Mouse (Mus musculus) hindbrain, embryonic 11.5 days (tissue): ENCODE results near the gene Rprd1b. TPM values are rescaled to one million over a fixed set of nuclear protein-coding genes. Genes with fewer than 3 reads are reported as not detected.
A peak's percentile ranks its signal among the peaks of the same experiment; 100 is the strongest.
"Not testable (repeated sequence)": the region's sequence is repeated elsewhere in the genome, so short reads cannot be mapped to it uniquely, and the experiment has no call there.

ENCODE experiments used
- ATAC-seq: fragments of 200-750 bp; cut with Nextera tagmentation; 2 replicates; pipeline ENCODE4 v1.8.0; 2017; ENCODE audit warnings: mild to moderate bottlenecking, moderate TSS enrichment, moderate library complexity; ENCODE audit not compliant: low FRiP score
- DNase-seq: peaks from one replicate; pipeline ENCODE4 v3.0.0-alpha.2; 2015; ENCODE audit warnings: low spot score
- H3K27ac ChIP-seq: fragments of 300-500 bp; sonication (generic); 2 replicates; pipeline ENCODE4 v1.5.1; 2014; ENCODE audit warnings: mild to moderate bottlenecking, low read depth, low read length
- H3K27me3 ChIP-seq: fragments of 300-500 bp; sonication (generic); 2 replicates; pipeline ENCODE4 v1.6.1; 2014; ENCODE audit warnings: mild to moderate bottlenecking, low read length, moderate library complexity, mixed read lengths; ENCODE audit not compliant: control insufficient read depth, insufficient read depth
- H3K36me3 ChIP-seq: fragments of 300-500 bp; sonication (generic); 2 replicates; pipeline ENCODE4 v1.6.1; 2014; ENCODE audit warnings: mild to moderate bottlenecking, low read length, moderate library complexity, mixed read lengths; ENCODE audit not compliant: control insufficient read depth, insufficient read depth
- H3K4me1 ChIP-seq: fragments of 300-500 bp; sonication (generic); replicated peaks from 2 replicates; pipeline ENCODE4 v1.6.1; 2014; ENCODE audit warnings: low read length, mixed read lengths; ENCODE audit not compliant: control insufficient read depth, insufficient read depth
- H3K4me2 ChIP-seq: fragments of 300-500 bp; sonication (generic); replicated peaks from 2 replicates; pipeline ENCODE4 v1.6.1; 2014; ENCODE audit warnings: mild to moderate bottlenecking, low read depth, low read length
- H3K4me3 ChIP-seq: fragments of 300-500 bp; sonication (generic); 2 replicates; pipeline ENCODE4 v1.5.1; 2014; ENCODE audit warnings: low read depth, low read length
- H3K9ac ChIP-seq: fragments of 300-500 bp; sonication (generic); 2 replicates; pipeline ENCODE4 v1.6.1; 2014; ENCODE audit warnings: low read depth, low read length
- H3K9me3 ChIP-seq: fragments of 300-500 bp; sonication (generic); 2 replicates; pipeline ENCODE4 v1.6.1; 2016; ENCODE audit warnings: low read length; ENCODE audit not compliant: control insufficient read depth
- WGBS: fragments of 180-500 bp; shearing (Covaris S2); extraction: QIAGEN DNeasy Blood & Tissue Kit; methylation state at CpG from one replicate; pipeline ENCODE4 v1.1.7; 2014; 5-methylcytosine and 5-hydroxymethylcytosine counted together
- polyA plus RNA-seq: library from polyadenylated mRNA; unstranded; fragments of >200 nt; fragmentation: Nextera tagmentation; extraction: Ambion mirVana; gene quantifications from 2 replicates; pipeline ENCODE4 v1.2.1, GENCODE M21; 2014

Rprd1b gene
- polyA plus RNA-seq, 1 experiment from 2014 or later: 67.4 TPM

- H3K4me3 ChIP-seq: no peak overlapping the region
- no peak overlapping the region for H3K27ac ChIP-seq
- 75% methylated on average over 3 of the region's 3 CpGs for WGBS
- H3K9ac ChIP-seq: no peak overlapping the region
- peaks cover 10% of the 10 kb centered on the region; the same call in 1 of the 2 replicates for H3K36me3 ChIP-seq
- no peak for ATAC-seq
- no peak overlapping the region for H3K4me2 ChIP-seq
- DNase-seq: peak; percentile 68
- H3K4me1 ChIP-seq: no peaks in the 10 kb centered on the region
- H3K9me3 ChIP-seq: no peaks in the 10 kb centered on the region
- H3K27me3 ChIP-seq: no peaks in the 10 kb centered on the region
Measured at GRCm38 (mm10) chr2:158047903-158048302, 19.6 kb downstream of the Rprd1b start.

- no peak for ATAC-seq
- Histone ChIP-seq H3K4me1 (no peaks in the 10 kb centered on the region), H3K9ac (no peak overlapping the region), H3K4me2 (no peak overlapping the region), H3K9me3 (no peaks in the 10 kb centered on the region), H3K27me3 (no peaks in the 10 kb centered on the region), H3K27ac (no peak overlapping the region), H3K36me3 (peaks cover 10% of the 10 kb centered on the region; the same call in 1 of the 2 replicates), H3K4me3 (no peak overlapping the region)
- no peak for DNase-seq
- 91% methylated on average over 1 of the region's 1 CpGs for WGBS
Measured at GRCm38 (mm10) chr2:158048718-158049117, 20.4 kb downstream of the Rprd1b start.

GRCm38 (mm10) chr2:158050116-158050515, 21.8 kb downstream of the Rprd1b start:
- H3K27me3 ChIP-seq: no peaks in the 10 kb centered on the region
- ATAC-seq (no peak), DNase-seq (no peak)
- no peak overlapping the region for H3K27ac ChIP-seq
- no peak overlapping the region for H3K4me2 ChIP-seq
- 96% methylated on average over 8 of the region's 8 CpGs for WGBS
- no peak overlapping the region for H3K4me3 ChIP-seq
- H3K36me3 ChIP-seq: peaks cover 8% of the 10 kb centered on the region; the same call in 1 of the 2 replicates
- H3K9me3 ChIP-seq: no peaks in the 10 kb centered on the region
- H3K4me1 ChIP-seq: no peaks in the 10 kb centered on the region
- no peak overlapping the region for H3K9ac ChIP-seq

GRCm38 (mm10) chr2:158054596-158054995, 26.3 kb downstream of the Rprd1b start:
- H3K9me3 ChIP-seq: no peaks in the 10 kb centered on the region
- ATAC-seq: no peak
- no peaks in the 10 kb centered on the region for H3K4me1 ChIP-seq
- WGBS: 93% methylated on average over 3 of the region's 3 CpGs
- H3K9ac ChIP-seq: no peak overlapping the region
- no peak overlapping the region for H3K27ac ChIP-seq
- no peak for DNase-seq
- H3K27me3 ChIP-seq: no peaks in the 10 kb centered on the region
- no peak overlapping the region for H3K4me2 ChIP-seq
- no peak overlapping the region for H3K4me3 ChIP-seq
- peaks cover 4% of the 10 kb centered on the region; the same call in 1 of the 2 replicates for H3K36me3 ChIP-seq

GRCm38 (mm10) chr2:158055383-158055782, 27.1 kb downstream of the Rprd1b start:
- not testable (repeated sequence) for DNase-seq, H3K36me3 ChIP-seq
- WGBS: 91% methylated on average over 8 of the region's 8 CpGs

GRCm38 (mm10) chr2:158057030-158057429, 28.7 kb downstream of the Rprd1b start:
- no peak for ATAC-seq
- DNase-seq: no peak
- Histone ChIP-seq H3K9ac (no peak overlapping the region), H3K4me1 (no peaks in the 10 kb centered on the region), H3K36me3 (no peaks in the 10 kb centered on the region), H3K9me3 (no peaks in the 10 kb centered on the region), H3K4me3 (no peak overlapping the region), H3K4me2 (no peak overlapping the region), H3K27ac (no peak overlapping the region), H3K27me3 (no peaks in the 10 kb centered on the region)
- 91% methylated on average over 3 of the region's 3 CpGs for WGBS

More at GRCm38 (mm10) chr2:158055383-158055782, 27.1 kb downstream of the Rprd1b start:
- H3K4me3 ChIP-seq, ATAC-seq, H3K4me2 ChIP-seq, H3K9ac ChIP-seq, H3K4me1 ChIP-seq, H3K27me3 ChIP-seq, H3K9me3 ChIP-seq, H3K27ac ChIP-seq: not testable (repeated sequence)

- 92% methylated on average over 10 of the region's 10 CpGs for WGBS
- Histone ChIP-seq H3K27ac (no peak overlapping the region), H3K4me3 (no peak overlapping the region), H3K9ac (no peak overlapping the region), H3K4me2 (no peak overlapping the region), H3K4me1 (no peaks in the 10 kb centered on the region), H3K27me3 (no peaks in the 10 kb centered on the region), H3K36me3 (no peaks in the 10 kb centered on the region), H3K9me3 (no peaks in the 10 kb centered on the region)
- ATAC-seq: no peak
- no peak for DNase-seq
Measured at GRCm38 (mm10) chr2:158058534-158058933, 30.2 kb downstream of the Rprd1b start.

GRCm38 (mm10) chr2:158059666-158060105, 31.4 kb downstream of the Rprd1b start:
- Histone ChIP-seq H3K27me3 (no peaks in the 10 kb centered on the region), H3K36me3 (no peaks in the 10 kb centered on the region), H3K4me2 (no peak overlapping the region), H3K4me3 (no peak overlapping the region), H3K4me1 (no peaks in the 10 kb centered on the region), H3K9ac (no peak overlapping the region), H3K27ac (no peak overlapping the region), H3K9me3 (no peaks in the 10 kb centered on the region)
- WGBS: 74% methylated on average over 8 of the region's 8 CpGs
- ATAC-seq: no peak
- DNase-seq: peak; percentile 13

GRCm38 (mm10) chr2:158063036-158063435, 34.7 kb downstream of the Rprd1b start:
- Histone ChIP-seq H3K4me1 (no peaks in the 10 kb centered on the region; the same call in 1 of the 2 replicates), H3K4me3 (no peak overlapping the region), H3K9me3 (no peaks in the 10 kb centered on the region), H3K4me2 (no peak overlapping the region), H3K9ac (no peak overlapping the region), H3K27me3 (no peaks in the 10 kb centered on the region), H3K27ac (no peak overlapping the region), H3K36me3 (no peaks in the 10 kb centered on the region)
- no peak for DNase-seq
- WGBS: 87% methylated on average over 3 of the region's 3 CpGs
- ATAC-seq: no peak
